Mouse (Mus musculus) frontal cortex, postnatal 14 days (tissue): ENCODE data around the gene Atp13a3.
"Not testable (repeated sequence)": the region's sequence is repeated elsewhere in the genome, so short reads cannot be mapped to it uniquely, and the experiment has no call there.

Experiments used
- DNase-seq, 2 experiments: peaks; one replicate each; pipeline ENCODE4 v3.0.0; 2022; ENCODE audit warnings: low spot score in 2 of 2

The Atp13a3 gene

GRCm38 (mm10) chr16:30416284-30416683 is 10.5 kb upstream of the Atp13a3 start:
- DNase-seq = peak in 1 of 2 experiments; percentile 10

GRCm38 (mm10) chr16:30412680-30413079 is 6.9 kb upstream of the Atp13a3 start:
- no peak for DNase-seq

GRCm38 (mm10) chr16:30410914-30411313 is 5.1 kb upstream of the Atp13a3 start:
- DNase-seq = no peak

GRCm38 (mm10) chr16:30407513-30407912 is 1.7 kb upstream of the Atp13a3 start:
- no peak for DNase-seq

GRCm38 (mm10) chr16:30403528-30403927 is 2.2 kb downstream of the Atp13a3 start:
- DNase-seq = no peak

- DNase-seq = no peak
Measured at GRCm38 (mm10) chr16:30397127-30398057, 8.4 kb downstream of the Atp13a3 start.

GRCm38 (mm10) chr16:30395136-30395535 is 10.6 kb downstream of the Atp13a3 start:
- DNase-seq = no peak

GRCm38 (mm10) chr16:30390650-30391340 is 15.0 kb downstream of the Atp13a3 start:
- no peak for DNase-seq

GRCm38 (mm10) chr16:30389831-30390649 is 15.7 kb downstream of the Atp13a3 start:
- DNase-seq = no peak

GRCm38 (mm10) chr16:30389210-30389684 is 16.5 kb downstream of the Atp13a3 start:
- DNase-seq = no peak

GRCm38 (mm10) chr16:30388522-30389209 is 17.1 kb downstream of the Atp13a3 start:
- DNase-seq = peak; percentile 81 to 82

GRCm38 (mm10) chr16:30387871-30388460 is 17.8 kb downstream of the Atp13a3 start:
- DNase-seq = peak in 1 of 2 experiments; percentile 18

GRCm38 (mm10) chr16:30386911-30387439 is 18.8 kb downstream of the Atp13a3 start:
- DNase-seq = no peak

GRCm38 (mm10) chr16:30385531-30385930 is 20.2 kb downstream of the Atp13a3 start:
- DNase-seq = no peak

- DNase-seq = no peak
Measured at GRCm38 (mm10) chr16:30376237-30376636, 29.5 kb downstream of the Atp13a3 start.

- no peak for DNase-seq
Measured at GRCm38 (mm10) chr16:30374927-30375326, 30.8 kb downstream of the Atp13a3 start.

GRCm38 (mm10) chr16:30374266-30374665 is 31.5 kb downstream of the Atp13a3 start:
- no peak for DNase-seq

- not testable (repeated sequence) for DNase-seq
Measured at GRCm38 (mm10) chr16:30373286-30373685, 32.5 kb downstream of the Atp13a3 start.

GRCm38 (mm10) chr16:30367395-30367794 is 38.4 kb downstream of the Atp13a3 start:
- DNase-seq = no peak

- no peak for DNase-seq
Measured at GRCm38 (mm10) chr16:30364604-30365003, 41.2 kb downstream of the Atp13a3 start.
